Mouse (Mus musculus) embryonic facial prominence, embryonic 13.5 days (tissue): ENCODE results near the gene Eps8l2. TPM values are rescaled to one million over a fixed set of nuclear protein-coding genes. Genes with fewer than 3 reads are reported as not detected.

Experiments
- ATAC-seq: fragments of 200-750 bp; cut with Nextera tagmentation; 2 replicates; pipeline ENCODE4 v1.8.0; 2017; ENCODE audit warnings: low read depth; ENCODE audit not compliant: insufficient number of reproducible peaks, insufficient read depth, low FRiP score, low TSS enrichment
- H3K27ac ChIP-seq: fragments of 300-500 bp; sonication (generic); 2 replicates; pipeline ENCODE4 v1.5.1; 2015; ENCODE audit warnings: moderate library complexity, mild to moderate bottlenecking, inconsistent platforms
- H3K27me3 ChIP-seq: fragments of 300-500 bp; sonication (generic); 2 replicates; pipeline ENCODE4 v1.6.1; 2015; ENCODE audit warnings: mild to moderate bottlenecking, inconsistent platforms
- H3K36me3 ChIP-seq: fragments of 300-500 bp; sonication (generic); 2 replicates; pipeline ENCODE4 v1.6.1; 2015; ENCODE audit warnings: mild to moderate bottlenecking, inconsistent platforms
- H3K4me1 ChIP-seq: fragments of 300-500 bp; sonication (generic); 2 replicates; pipeline ENCODE4 v1.6.1; 2015; ENCODE audit warnings: inconsistent platforms
- H3K4me2 ChIP-seq: fragments of 300-500 bp; sonication (generic); 2 replicates; pipeline ENCODE4 v1.6.1; 2015; ENCODE audit warnings: moderate library complexity, mild to moderate bottlenecking, inconsistent platforms
- H3K4me3 ChIP-seq: fragments of 300-500 bp; sonication (generic); 2 replicates; pipeline ENCODE4 v1.5.1; 2015; ENCODE audit warnings: mild to moderate bottlenecking, inconsistent platforms
- H3K9ac ChIP-seq: fragments of 300-500 bp; sonication (generic); 2 replicates; pipeline ENCODE4 v1.6.1; 2015; ENCODE audit warnings: mild to moderate bottlenecking, inconsistent platforms
- H3K9me3 ChIP-seq: fragments of 300-500 bp; sonication (generic); 2 replicates; pipeline ENCODE4 v1.6.1; 2016; ENCODE audit warnings: inconsistent platforms
- WGBS: fragments of 180-500 bp; shearing (Covaris S2); methylation state at CpG from one replicate; pipeline ENCODE4 v1.1.7; 2015; ENCODE audit warnings: mixed read lengths; 5-methylcytosine and 5-hydroxymethylcytosine counted together
- polyA plus RNA-seq: library from polyadenylated mRNA; unstranded; fragments of >200 nt; fragmentation: Nextera tagmentation; extraction: Ambion mirVana; gene quantifications from 2 replicates; pipeline ENCODE4 v1.2.1, GENCODE M21; 2015

Eps8l2 gene
- polyA plus RNA-seq, result 12.1 and 13.1 TPM in 2 replicates

GRCm38 (mm10) chr7:141338576-141339131 lies at the start of gene Eps8l2:
Gene Eps8l2, plus strand, starts transcription at chr7:141338880.
- Histone ChIP-seq H3K36me3 (peaks cover 14% of the 10 kb centered on the region), H3K9ac (peak within 1 kb of the TSS; percentile 63), H3K27me3 (peaks cover 15% of the 10 kb centered on the region), H3K4me1 (peaks cover 19% of the 10 kb centered on the region), H3K27ac (no peak within 1 kb of the TSS; the same call in 1 of the 2 replicates), H3K9me3 (no peaks in the 10 kb centered on the region), H3K4me2 (peak within 1 kb of the TSS; percentile 63), H3K4me3 (peak within 1 kb of the TSS; percentile 37)
- WGBS, result 3% methylated on average over 23 of the region's 23 CpGs
- ATAC-seq, result no peak

GRCm38 (mm10) chr7:141291921-141292582 lies 46.6 kb upstream of the Eps8l2 start, which contains the start of gene Drd4:
Gene Drd4, plus strand, starts transcription at chr7:141292006.
- Histone ChIP-seq H3K27me3 (peaks cover 54% of the 10 kb centered on the region), H3K9ac (peak within 1 kb of the TSS; percentile 68), H3K4me2 (peak within 1 kb of the TSS; percentile 86), H3K4me3 (peak within 1 kb of the TSS; percentile 55), H3K9me3 (no peaks in the 10 kb centered on the region), H3K27ac (no peak within 1 kb of the TSS), H3K4me1 (peaks cover 33% of the 10 kb centered on the region), H3K36me3 (peaks cover 5% of the 10 kb centered on the region)
- peak; percentile 64; the same call in 1 of the 2 replicates for ATAC-seq
- 1% methylated on average over 46 of the region's 46 CpGs for WGBS

GRCm38 (mm10) chr7:141292583-141293388 lies 45.9 kb upstream of the Eps8l2 start:
- no peak for ATAC-seq
- H3K9ac ChIP-seq, result peak overlapping the region; percentile 68
- H3K36me3 ChIP-seq, result peaks cover 12% of the 10 kb centered on the region
- peak overlapping the region; percentile 55 for H3K4me3 ChIP-seq
- peak overlapping the region; percentile 86 for H3K4me2 ChIP-seq
- H3K9me3 ChIP-seq, result no peaks in the 10 kb centered on the region
- H3K27ac ChIP-seq, result no peak overlapping the region
- WGBS, result 29% methylated on average over 15 of the region's 15 CpGs
- H3K4me1 ChIP-seq, result peaks cover 33% of the 10 kb centered on the region
- H3K27me3 ChIP-seq, result peaks cover 54% of the 10 kb centered on the region

- peak; percentile 8; the same call in 1 of the 2 replicates for ATAC-seq
- H3K9ac ChIP-seq, result peak overlapping the region; percentile 66
- WGBS, result 1% methylated on average over 53 of the region's 53 CpGs
These were observed 44.7 kb upstream of the Eps8l2 start for GRCm38 (mm10) chr7:141293852-141294471.

GRCm38 (mm10) chr7:141294479-141294878 lies 44.2 kb upstream of the Eps8l2 start:
- 7% methylated on average over 22 of the region's 22 CpGs for WGBS
- H3K27me3 ChIP-seq, result peaks cover 54% of the 10 kb centered on the region
- H3K4me2 ChIP-seq, result peak overlapping the region; percentile 81
- H3K27ac ChIP-seq, result no peak overlapping the region
- H3K9ac ChIP-seq, result no peak overlapping the region; the same call in 1 of the 2 replicates
- H3K4me3 ChIP-seq, result peak overlapping the region; percentile 45
- peaks cover 24% of the 10 kb centered on the region for H3K36me3 ChIP-seq
- H3K4me1 ChIP-seq, result peaks cover 33% of the 10 kb centered on the region
- no peak for ATAC-seq
- no peaks in the 10 kb centered on the region for H3K9me3 ChIP-seq

More at GRCm38 (mm10) chr7:141293852-141294471, 44.7 kb upstream of the Eps8l2 start:
- Histone ChIP-seq H3K27me3 (peaks cover 54% of the 10 kb centered on the region), H3K36me3 (peaks cover 18% of the 10 kb centered on the region), H3K27ac (no peak overlapping the region), H3K4me3 (peak overlapping the region; percentile 45), H3K4me2 (peak overlapping the region; percentile 81), H3K9me3 (no peaks in the 10 kb centered on the region), H3K4me1 (peaks cover 33% of the 10 kb centered on the region)

- 86% methylated on average over 3 of the region's 3 CpGs for WGBS
- peaks cover 31% of the 10 kb centered on the region for H3K27me3 ChIP-seq
- H3K27ac ChIP-seq, result no peak overlapping the region
- peaks cover 59% of the 10 kb centered on the region for H3K36me3 ChIP-seq
- H3K9me3 ChIP-seq, result no peaks in the 10 kb centered on the region
- H3K4me2 ChIP-seq, result no peak overlapping the region
- ATAC-seq, result no peak
- no peak overlapping the region for H3K9ac ChIP-seq
- peaks cover 17% of the 10 kb centered on the region for H3K4me1 ChIP-seq
- no peak overlapping the region for H3K4me3 ChIP-seq
These were observed 40.6 kb upstream of the Eps8l2 start for GRCm38 (mm10) chr7:141297926-141298650.

GRCm38 (mm10) chr7:141299175-141299574 lies 39.5 kb upstream of the Eps8l2 start:
- Histone ChIP-seq H3K27ac (no peak overlapping the region), H3K9ac (no peak overlapping the region), H3K9me3 (no peaks in the 10 kb centered on the region), H3K27me3 (peaks cover 21% of the 10 kb centered on the region), H3K36me3 (peaks cover 69% of the 10 kb centered on the region), H3K4me2 (no peak overlapping the region), H3K4me1 (peaks cover 6% of the 10 kb centered on the region), H3K4me3 (no peak overlapping the region)
- 96% methylated on average over 8 of the region's 8 CpGs for WGBS
- ATAC-seq, result no peak

- no peaks in the 10 kb centered on the region for H3K27me3 ChIP-seq
- H3K9me3 ChIP-seq, result no peaks in the 10 kb centered on the region
- 95% methylated on average over 9 of the region's 9 CpGs for WGBS
- H3K4me3 ChIP-seq, result no peak overlapping the region
- H3K9ac ChIP-seq, result no peak overlapping the region
- H3K27ac ChIP-seq, result no peak overlapping the region
- H3K4me2 ChIP-seq, result no peak overlapping the region
- H3K4me1 ChIP-seq, result no peaks in the 10 kb centered on the region
- no peak for ATAC-seq
- peaks cover 91% of the 10 kb centered on the region for H3K36me3 ChIP-seq
These were observed 37.3 kb upstream of the Eps8l2 start for GRCm38 (mm10) chr7:141301386-141301785.

- ATAC-seq, result no peak
- H3K4me1 ChIP-seq, result no peaks in the 10 kb centered on the region
- H3K9me3 ChIP-seq, result no peaks in the 10 kb centered on the region
- H3K4me3 ChIP-seq, result no peak overlapping the region
- peaks cover 93% of the 10 kb centered on the region for H3K36me3 ChIP-seq
- no peaks in the 10 kb centered on the region for H3K27me3 ChIP-seq
- no peak overlapping the region for H3K9ac ChIP-seq
- no peak overlapping the region for H3K27ac ChIP-seq
- 59% methylated on average over 1 of the region's 1 CpGs for WGBS
- H3K4me2 ChIP-seq, result no peak overlapping the region
These were observed 35.9 kb upstream of the Eps8l2 start for GRCm38 (mm10) chr7:141302702-141303268.

GRCm38 (mm10) chr7:141304537-141304936 lies 34.1 kb upstream of the Eps8l2 start:
- ATAC-seq, result no peak
- Histone ChIP-seq H3K4me3 (no peak overlapping the region), H3K27me3 (no peaks in the 10 kb centered on the region), H3K9ac (no peak overlapping the region), H3K9me3 (no peaks in the 10 kb centered on the region), H3K27ac (no peak overlapping the region), H3K4me1 (no peaks in the 10 kb centered on the region), H3K4me2 (no peak overlapping the region), H3K36me3 (peaks cover 98% of the 10 kb centered on the region)
- WGBS, result 83% methylated on average over 4 of the region's 4 CpGs
